Mouse (Mus musculus) MN1 (cell line): ENCODE measurements around the gene Ifnlr1.
"Not testable (repeated sequence)": the region's sequence is repeated elsewhere in the genome, so short reads cannot be mapped to it uniquely, and the experiment has no call there.

Source experiments
- DNase-seq: peaks from one replicate; pipeline ENCODE4 v3.0.0-alpha.2; 2016; ENCODE audit warnings: low spot score

Ifnlr1 gene

GRCm38 (mm10) chr4:135685906-135686567 is at the start of gene Ifnlr1:
Gene Ifnlr1, plus strand, starts transcription at chr4:135686287.
- DNase-seq: no peak

- DNase-seq: not testable (repeated sequence)
Observed at GRCm38 (mm10) chr4:135641302-135642079, 44.6 kb upstream of the Ifnlr1 start.

- no peak for DNase-seq
Observed at GRCm38 (mm10) chr4:135645022-135645637, 41.0 kb upstream of the Ifnlr1 start.

- DNase-seq: no peak
Observed at GRCm38 (mm10) chr4:135652966-135653607, 33.0 kb upstream of the Ifnlr1 start.

GRCm38 (mm10) chr4:135653956-135654355 is 32.1 kb upstream of the Ifnlr1 start:
- no peak for DNase-seq

- DNase-seq: no peak
Observed at GRCm38 (mm10) chr4:135655499-135655898, 30.6 kb upstream of the Ifnlr1 start.

GRCm38 (mm10) chr4:135656094-135656589 is 29.9 kb upstream of the Ifnlr1 start:
- no peak for DNase-seq

GRCm38 (mm10) chr4:135658484-135658883 is 27.6 kb upstream of the Ifnlr1 start:
- DNase-seq: peak; percentile 56

- DNase-seq: no peak
Observed at GRCm38 (mm10) chr4:135658899-135659298, 27.2 kb upstream of the Ifnlr1 start.

GRCm38 (mm10) chr4:135661082-135661809 is 24.8 kb upstream of the Ifnlr1 start:
- DNase-seq: no peak

- DNase-seq: no peak
Observed at GRCm38 (mm10) chr4:135661994-135662393, 24.1 kb upstream of the Ifnlr1 start.

- no peak for DNase-seq
Observed at GRCm38 (mm10) chr4:135664656-135665055, 21.4 kb upstream of the Ifnlr1 start.

GRCm38 (mm10) chr4:135666192-135666975 is 19.7 kb upstream of the Ifnlr1 start:
- DNase-seq: peak; percentile 17

- peak; percentile 56 for DNase-seq
Observed at GRCm38 (mm10) chr4:135667266-135667844, 18.7 kb upstream of the Ifnlr1 start.

- no peak for DNase-seq
Observed at GRCm38 (mm10) chr4:135673507-135673906, 12.6 kb upstream of the Ifnlr1 start.

GRCm38 (mm10) chr4:135674993-135675392 is 11.1 kb upstream of the Ifnlr1 start:
- DNase-seq: no peak

- DNase-seq: no peak
Observed at GRCm38 (mm10) chr4:135676476-135676875, 9.6 kb upstream of the Ifnlr1 start.

GRCm38 (mm10) chr4:135679316-135679715 is 6.8 kb upstream of the Ifnlr1 start:
- DNase-seq: no peak

- DNase-seq: no peak
Observed at GRCm38 (mm10) chr4:135681789-135682188, 4.3 kb upstream of the Ifnlr1 start.

- DNase-seq: peak; percentile 25
Observed at GRCm38 (mm10) chr4:135683553-135683952, 2.5 kb upstream of the Ifnlr1 start.
